In the genomic region with DNA sequence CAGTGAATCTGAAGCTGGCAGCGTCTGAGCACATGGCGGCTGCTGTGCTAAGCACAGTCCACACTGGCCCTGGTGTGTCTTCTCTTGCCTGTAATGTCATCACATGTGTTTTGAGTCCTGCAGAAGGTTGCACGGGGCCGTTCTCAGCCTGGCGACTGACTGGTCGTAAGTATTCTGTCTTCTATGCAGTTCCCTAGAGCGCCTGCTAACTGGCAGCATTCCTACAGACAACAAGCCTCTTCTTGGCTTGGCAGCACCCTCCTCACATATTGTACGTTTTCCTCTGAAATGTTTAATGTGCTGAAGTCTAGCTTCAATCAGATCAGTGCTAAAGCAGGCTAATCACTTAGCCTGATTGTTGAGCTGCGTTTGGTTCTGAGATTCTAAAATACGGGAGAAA, we compare ENCODE assay signal across 14 mouse cellular contexts. TPM values are rescaled to one million over a fixed set of nuclear protein-coding genes. Genes with fewer than 3 reads are reported as not detected.
DNase-seq lines count a peak whose midpoint lies in the region; ATAC-seq lines count a peak whose summit lies in the region.
"Had no signal": no experiment of that assay in that cellular context is flagged by ENCODE, and none has a peak within 500 bp of the region (broad histone marks: within the 10 kb centered on the region; RNA-seq: fewer than 3 reads in every experiment).

No protein-coding gene starts in this region.

- peak overlapping the region; percentile 44 for H3K27ac ChIP-seq in forebrain, embryonic 15.5 days (replicated peaks)
- H3K27ac ChIP-seq in forebrain, embryonic 11.5 days (ENCODE audit: low read depth, low read length), result no peak overlapping the region
- H3K27ac ChIP-seq in neural tube, embryonic 15.5 days (replicated peaks), result peak overlapping the region; percentile 60
- H3K27ac ChIP-seq: embryonic facial prominence, embryonic 12.5 days; liver, embryonic 12.5 days had no signal

- no peak for DNase-seq in forebrain, embryonic 11.5 days (ENCODE audit: low spot score)
- DNase-seq in layer of hippocampus, adult 11-12 months (ENCODE audit: low spot score), result peak; percentile 41
- no peak for DNase-seq in layer of hippocampus, adult 9-10 months (ENCODE audit: low spot score)
- peak; percentile 43 for DNase-seq in brain, embryonic 18.5 days (ENCODE audit: low read depth, low spot score)
- DNase-seq in adrenal gland, adult 8-10 months, result no peak
- no peak for DNase-seq in lung, postnatal 36 days
- DNase-seq: cerebellum, adult 9-11 months; gastrocnemius, postnatal 10 days; kidney, adult 9 months had no signal

- peaks cover 29% of the 10 kb centered on the region for H3K4me1 ChIP-seq in forebrain, embryonic 15.5 days
- no peaks in the 10 kb centered on the region for H3K4me1 ChIP-seq in forebrain, embryonic 11.5 days (replicated peaks; ENCODE audit: control insufficient read depth, insufficient read depth, low read length)
- H3K4me1 ChIP-seq in neural tube, embryonic 15.5 days, result peaks cover 31% of the 10 kb centered on the region

- 37% methylated on average over 10 of the region's 10 CpGs for WGBS in forebrain, embryonic 15.5 days
- 80% methylated on average over 10 of the region's 10 CpGs for WGBS in forebrain, embryonic 11.5 days
- WGBS in neural tube, embryonic 15.5 days, result 49% methylated on average over 10 of the region's 10 CpGs

- H3K4me2 ChIP-seq in forebrain, embryonic 15.5 days (replicated peaks), result no peak overlapping the region
- no peak overlapping the region for H3K4me2 ChIP-seq in forebrain, embryonic 11.5 days (ENCODE audit: low read depth, low read length, severe bottlenecking)
- no peak overlapping the region; the same call in 1 of the 2 replicates for H3K4me2 ChIP-seq in neural tube, embryonic 15.5 days
- H3K4me2 ChIP-seq: embryonic facial prominence, embryonic 12.5 days; liver, embryonic 12.5 days had no signal

- H3K4me3 ChIP-seq in forebrain, embryonic 15.5 days, result no peak overlapping the region
- no peak overlapping the region for H3K4me3 ChIP-seq in forebrain, embryonic 11.5 days (ENCODE audit: low read depth, low read length)
- no peak overlapping the region for H3K4me3 ChIP-seq in neural tube, embryonic 15.5 days (replicated peaks)
- H3K4me3 ChIP-seq: embryonic facial prominence, embryonic 12.5 days; liver, embryonic 12.5 days had no signal

- no peak overlapping the region for H3K9ac ChIP-seq in forebrain, embryonic 15.5 days (replicated peaks)
- no peak overlapping the region for H3K9ac ChIP-seq in forebrain, embryonic 11.5 days (ENCODE audit: low read length)
- H3K9ac ChIP-seq in neural tube, embryonic 15.5 days (replicated peaks), result no peak overlapping the region
- H3K9ac ChIP-seq: embryonic facial prominence, embryonic 12.5 days; liver, embryonic 12.5 days had no signal

- no peaks in the 10 kb centered on the region for H3K36me3 ChIP-seq in forebrain, embryonic 15.5 days
- no peaks in the 10 kb centered on the region for H3K36me3 ChIP-seq in forebrain, embryonic 11.5 days (ENCODE audit: control insufficient read depth, insufficient read depth, low read length)
- H3K36me3 ChIP-seq in neural tube, embryonic 15.5 days, result no peaks in the 10 kb centered on the region
- H3K36me3 ChIP-seq: embryonic facial prominence, embryonic 12.5 days; liver, embryonic 12.5 days had no signal

- no peaks in the 10 kb centered on the region for H3K27me3 ChIP-seq in forebrain, embryonic 15.5 days
- no peaks in the 10 kb centered on the region for H3K27me3 ChIP-seq in forebrain, embryonic 11.5 days (ENCODE audit: control insufficient read depth, insufficient read depth, low read length)
- H3K27me3 ChIP-seq in neural tube, embryonic 15.5 days (replicated peaks), result no peaks in the 10 kb centered on the region
- H3K27me3 ChIP-seq: embryonic facial prominence, embryonic 12.5 days; liver, embryonic 12.5 days had no signal

- no peaks in the 10 kb centered on the region for H3K9me3 ChIP-seq in forebrain, embryonic 15.5 days
- H3K9me3 ChIP-seq in forebrain, embryonic 11.5 days (ENCODE audit: control insufficient read depth, low read length), result no peaks in the 10 kb centered on the region
- H3K9me3 ChIP-seq in neural tube, embryonic 15.5 days (replicated peaks), result no peaks in the 10 kb centered on the region
- H3K9me3 ChIP-seq: embryonic facial prominence, embryonic 12.5 days; liver, embryonic 12.5 days had no signal

- no peak for ATAC-seq in forebrain, embryonic 15.5 days (replicated peaks)
- no peak for ATAC-seq in forebrain, embryonic 11.5 days (replicated peaks; ENCODE audit: low FRiP score)
- 0 out of 2 replicates have a peak, but pooled peaks have one; percentile 25 for ATAC-seq in neural tube, embryonic 15.5 days (ENCODE audit: low FRiP score)
- ATAC-seq: activated CD4-positive, CD25-positive, alpha-beta regulatory T cell, adult 4 months; liver, embryonic 12.5 days had no signal

RNA-seq across cellular contexts. Expression of gene Pwwp2b, which starts 27.3 kb away (rescaled TPM):
- polyA plus RNA-seq in forebrain, embryonic 15.5 days (2015; fragmentation: Nextera tagmentation; extraction: Ambion mirVana), result 5.1 and 5.9 TPM in 2 replicates
- 3.6 and 4.2 TPM in 2 replicates for polyA plus RNA-seq in forebrain, embryonic 11.5 days (2014; fragmentation: Nextera tagmentation; extraction: Ambion mirVana)
- 5.8 and 8.4 TPM in 2 replicates for polyA plus RNA-seq in neural tube, embryonic 15.5 days (2015; fragmentation: Nextera tagmentation; extraction: Ambion mirVana)
- total RNA-seq in adrenal gland, adult 8-10 months (2022), result 10 to 100 TPM; 13.5 to 20.4 (median 17.0) TPM

Comparison
In these comparisons a context has a peak if more than half of its experiments do, and no peak if none do; other contexts are left out.
1. DNase-seq: peak in layer of hippocampus, adult 11-12 months (single experiment) and brain, embryonic 18.5 days (single experiment); none in forebrain, embryonic 11.5 days (single experiment), layer of hippocampus, adult 9-10 months (single experiment), adrenal gland, adult 8-10 months (single experiment) and lung, postnatal 36 days (single experiment).